Mouse (Mus musculus) ES-Bruce4 (cell line): Measurements from ENCODE around the gene Nlgn3. TPM values are rescaled to one million over a fixed set of nuclear protein-coding genes. Genes with fewer than 3 reads are reported as not detected.
A peak's percentile ranks its signal among the peaks of the same experiment; 100 is the strongest.
"Not testable (repeated sequence)": the region's sequence is repeated elsewhere in the genome, so short reads cannot be mapped to it uniquely, and the experiment has no call there.

ENCODE experiments used
- H3K27ac ChIP-seq: 2 replicates; pipeline ENCODE4 v1.5.1; 2012; ENCODE audit warnings: low read length, inconsistent platforms; ENCODE audit not compliant: insufficient read depth
- H3K27me3 ChIP-seq: 2 replicates; pipeline ENCODE4 v1.6.1; 2012; ENCODE audit warnings: mild to moderate bottlenecking, low read length, inconsistent platforms; ENCODE audit not compliant: control insufficient read depth, poor library complexity, insufficient read depth, severe bottlenecking
- H3K36me3 ChIP-seq: 2 replicates; pipeline ENCODE4 v1.6.1; 2012; ENCODE audit warnings: inconsistent platforms, mild to moderate bottlenecking, low read length, moderate library complexity; ENCODE audit not compliant: control insufficient read depth, poor library complexity, insufficient read depth, severe bottlenecking
- H3K4me1 ChIP-seq: one replicate; pipeline ENCODE4 v1.8.1; 2011; ENCODE audit warnings: low read length; ENCODE audit not compliant: control insufficient read depth, insufficient read depth
- H3K4me3 ChIP-seq: 2 replicates; pipeline ENCODE4 v1.5.1; 2011; ENCODE audit warnings: low read depth, mild to moderate bottlenecking, low read length
- H3K9ac ChIP-seq: 2 replicates; pipeline ENCODE4 v1.6.1; 2012; ENCODE audit warnings: low read depth, mild to moderate bottlenecking, inconsistent platforms; ENCODE audit not compliant: poor library complexity, severe bottlenecking
- H3K9me3 ChIP-seq: replicated peaks from 2 replicates; pipeline ENCODE4 v1.6.1; 2012; ENCODE audit warnings: mild to moderate bottlenecking, low read length, inconsistent platforms; ENCODE audit not compliant: control insufficient read depth, poor library complexity, insufficient read depth, severe bottlenecking
- CTCF ChIP-seq: IDR thresholded peaks from one replicate; pipeline ENCODE4 v1.8.1; 2011; ENCODE audit warnings: low read depth, low read length
- EP300 ChIP-seq: IDR thresholded peaks from 2 replicates; pipeline ENCODE4 v1.6.1; 2011; ENCODE audit warnings: low read depth, low read length; ENCODE audit not compliant: insufficient read depth
- POLR2A ChIP-seq: IDR thresholded peaks from one replicate; pipeline ENCODE4 v1.8.1; 2011; ENCODE audit warnings: low read length; ENCODE audit not compliant: insufficient read depth
- polyA plus RNA-seq: library from polyadenylated mRNA; stranded (reverse); fragments of >200 nt; gene quantifications from 2 replicates; pipeline ENCODE4 v1.2.4, GENCODE M21; 2011; ENCODE audit warnings: low read depth; ENCODE audit not compliant: missing spikeins, insufficient read depth, insufficient read length

Gene Nlgn3
- polyA plus RNA-seq, 1 experiment: 0.58 TPM

GRCm38 (mm10) chrX:101332375-101333211 is 33.6 kb downstream of the Nlgn3 start:
- peak overlapping the region; percentile 90 for H3K27ac ChIP-seq
- H3K9me3 ChIP-seq: no peaks in the 10 kb centered on the region; the same call in 1 of the 2 replicates
- peak overlapping the region; percentile 94 for H3K9ac ChIP-seq
- H3K4me3 ChIP-seq: peak overlapping the region; percentile 82
- H3K27me3 ChIP-seq: no peaks in the 10 kb centered on the region
- no peaks in the 10 kb centered on the region for H3K36me3 ChIP-seq
- TF ChIP-seq EP300: no peak
- no peak for TF ChIP-seq POLR2A
- TF ChIP-seq CTCF: no peak
- no peaks in the 10 kb centered on the region for H3K4me1 ChIP-seq

- no peaks in the 10 kb centered on the region for H3K27me3 ChIP-seq
- no peaks in the 10 kb centered on the region; the same call in 1 of the 2 replicates for H3K9me3 ChIP-seq
- TF ChIP-seq EP300 (no peak), CTCF (no peak), POLR2A (no peak)
- H3K9ac ChIP-seq: no peak overlapping the region
- H3K27ac ChIP-seq: no peak overlapping the region
- H3K36me3 ChIP-seq: no peaks in the 10 kb centered on the region
- no peaks in the 10 kb centered on the region for H3K4me1 ChIP-seq
- H3K4me3 ChIP-seq: no peak overlapping the region
Observed at GRCm38 (mm10) chrX:101334606-101335005, 35.6 kb downstream of the Nlgn3 start.

DNA sequence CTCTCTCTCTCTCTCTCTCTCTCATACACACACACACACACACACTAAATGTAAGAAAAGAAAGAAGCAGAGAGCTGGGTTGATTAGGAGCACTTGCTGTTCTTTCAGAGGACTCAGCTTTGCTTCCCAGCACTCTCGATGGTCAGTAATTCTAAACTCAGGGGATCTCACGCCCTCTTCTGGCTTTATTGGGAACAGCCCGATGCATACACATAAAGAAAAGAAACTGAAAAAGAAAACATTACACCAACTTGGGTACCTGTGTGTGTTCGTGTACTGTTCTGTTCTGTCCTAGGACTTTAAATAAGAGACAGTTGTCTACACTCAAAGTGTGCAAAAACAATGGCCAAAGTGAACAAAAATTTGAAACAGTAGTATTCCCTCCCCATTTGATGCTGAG is 39.7 kb downstream of the Nlgn3 start:
- no peaks in the 10 kb centered on the region for H3K27me3 ChIP-seq
- TF ChIP-seq POLR2A (no peak), EP300 (no peak), CTCF (no peak)

DNA sequence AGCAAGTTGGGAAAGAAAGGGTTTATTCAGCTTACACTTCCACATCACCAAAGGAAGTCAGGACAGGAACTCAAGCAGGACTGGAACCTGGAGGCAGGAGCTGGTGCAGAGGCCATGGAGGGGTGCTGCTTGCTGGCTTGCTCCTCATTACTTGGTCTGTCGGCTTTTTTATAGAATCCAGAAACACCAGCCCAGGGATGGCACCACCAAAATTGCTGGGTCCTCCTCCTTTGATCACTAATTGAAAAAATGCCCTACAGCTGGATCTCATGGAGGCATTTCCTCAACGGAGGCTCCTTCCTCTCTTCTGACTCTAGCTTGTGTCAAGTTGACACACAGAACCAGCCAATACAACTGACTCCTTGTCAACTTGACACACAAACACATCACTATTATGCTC is 43.9 kb downstream of the Nlgn3 start:
- H3K36me3 ChIP-seq, H3K4me3 ChIP-seq, H3K9me3 ChIP-seq, H3K27me3 ChIP-seq, H3K27ac ChIP-seq, H3K4me1 ChIP-seq, H3K9ac ChIP-seq: not testable (repeated sequence)

More for the DNA sequence above, 39.7 kb downstream of the Nlgn3 start:
- H3K9me3 ChIP-seq: no peaks in the 10 kb centered on the region; the same call in 1 of the 2 replicates
- H3K4me1 ChIP-seq: no peaks in the 10 kb centered on the region
- H3K27ac ChIP-seq: no peak overlapping the region
- H3K9ac ChIP-seq: no peak overlapping the region
- no peak overlapping the region for H3K4me3 ChIP-seq
- no peaks in the 10 kb centered on the region for H3K36me3 ChIP-seq

- H3K4me3 ChIP-seq: no peak overlapping the region
- H3K27me3 ChIP-seq: no peaks in the 10 kb centered on the region
- no peaks in the 10 kb centered on the region for H3K9me3 ChIP-seq
- TF ChIP-seq POLR2A: no peak
- no peak for TF ChIP-seq CTCF
- TF ChIP-seq EP300: no peak
- H3K4me1 ChIP-seq: no peaks in the 10 kb centered on the region
- no peak overlapping the region for H3K27ac ChIP-seq
- H3K36me3 ChIP-seq: no peaks in the 10 kb centered on the region
- H3K9ac ChIP-seq: no peak overlapping the region
Observed at GRCm38 (mm10) chrX:101345456-101345855, 46.5 kb downstream of the Nlgn3 start.

DNA sequence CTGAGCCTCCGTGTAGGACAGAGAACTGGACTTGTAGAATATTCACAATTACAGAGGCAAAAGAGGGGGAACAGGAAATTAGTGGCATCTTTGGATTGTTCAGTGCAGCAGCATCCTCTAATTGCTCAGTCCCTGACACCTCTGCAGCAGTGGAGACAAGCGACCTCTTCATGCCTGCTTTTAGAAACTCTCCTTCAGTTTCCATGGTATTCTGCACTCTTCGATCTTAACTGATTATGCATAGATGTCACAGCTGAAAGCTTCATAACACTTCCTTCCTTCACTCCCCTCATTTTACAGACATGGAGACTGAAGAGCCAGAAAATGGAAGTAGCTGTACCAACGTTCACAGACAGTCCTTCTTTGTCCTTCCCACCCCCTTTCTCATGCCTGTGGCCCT is 47.5 kb downstream of the Nlgn3 start:
- TF ChIP-seq POLR2A (no peak), EP300 (no peak), CTCF (no peak)
- H3K9ac ChIP-seq: no peak overlapping the region
- no peaks in the 10 kb centered on the region for H3K4me1 ChIP-seq
- no peaks in the 10 kb centered on the region for H3K36me3 ChIP-seq
- no peaks in the 10 kb centered on the region for H3K27me3 ChIP-seq
- H3K27ac ChIP-seq: no peak overlapping the region
- no peaks in the 10 kb centered on the region for H3K9me3 ChIP-seq
- no peak overlapping the region for H3K4me3 ChIP-seq
